Mouse (Mus musculus): ENCODE results near the gene Gm45753.
"Not testable (repeated sequence)": the region's sequence is repeated elsewhere in the genome, so short reads cannot be mapped to it uniquely, and the experiment has no call there.

Gm45753 gene

GRCm38 (mm10) chr8:45308366-45308765 lies at the start of gene Gm45753:
TSS of gene Gm45753 (minus strand) at chr8:45308466.
- no peak for DNase-seq

- no peak for DNase-seq
Measured at GRCm38 (mm10) chr8:45355809-45356208, 47.5 kb upstream of the Gm45753 start.

GRCm38 (mm10) chr8:45345031-45345430 lies 36.8 kb upstream of the Gm45753 start:
- DNase-seq: peak; percentile 71

- DNase-seq: no peak
Measured at GRCm38 (mm10) chr8:45344298-45344697, 36.0 kb upstream of the Gm45753 start.

GRCm38 (mm10) chr8:45341630-45342628 lies 33.7 kb upstream of the Gm45753 start:
- no peak for DNase-seq

GRCm38 (mm10) chr8:45333493-45333892 lies 25.2 kb upstream of the Gm45753 start:
- DNase-seq: no peak

GRCm38 (mm10) chr8:45332685-45333409 lies 24.6 kb upstream of the Gm45753 start, which contains the start of gene Cyp4v3:
TSS of gene Cyp4v3 (minus strand) at chr8:45333216.
- DNase-seq: peak; percentile 62

- no peak for DNase-seq
Measured at GRCm38 (mm10) chr8:45330856-45331255, 22.6 kb upstream of the Gm45753 start.

GRCm38 (mm10) chr8:45329206-45329980 lies 21.1 kb upstream of the Gm45753 start:
- no peak for DNase-seq

GRCm38 (mm10) chr8:45327076-45327475 lies 18.8 kb upstream of the Gm45753 start:
- DNase-seq: not testable (repeated sequence)

- no peak for DNase-seq
Measured at GRCm38 (mm10) chr8:45324151-45324550, 15.9 kb upstream of the Gm45753 start.

GRCm38 (mm10) chr8:45321365-45321764 lies 13.1 kb upstream of the Gm45753 start:
- DNase-seq: no peak

- DNase-seq: no peak
Measured at GRCm38 (mm10) chr8:45320930-45321329, 12.7 kb upstream of the Gm45753 start.

- no peak for DNase-seq
Measured at GRCm38 (mm10) chr8:45310967-45311366, 2.7 kb upstream of the Gm45753 start.

- DNase-seq: no peak
Measured at GRCm38 (mm10) chr8:45305479-45305878, 2.8 kb downstream of the Gm45753 start.

- no peak for DNase-seq
Measured at GRCm38 (mm10) chr8:45304354-45304753, 3.9 kb downstream of the Gm45753 start.

GRCm38 (mm10) chr8:45302390-45302789 lies 5.9 kb downstream of the Gm45753 start:
- no peak for DNase-seq

GRCm38 (mm10) chr8:45295276-45295675 lies 13.0 kb downstream of the Gm45753 start:
- no peak for DNase-seq

- DNase-seq: no peak
Measured at GRCm38 (mm10) chr8:45294687-45295086, 13.6 kb downstream of the Gm45753 start, which contains the start of gene Klkb1. TSS of gene Klkb1 (minus strand) at chr8:45294859.

GRCm38 (mm10) chr8:45291790-45292189 lies 16.5 kb downstream of the Gm45753 start:
- no peak for DNase-seq

- DNase-seq: peak; percentile 6
Measured at GRCm38 (mm10) chr8:45281630-45282029, 26.6 kb downstream of the Gm45753 start.

- no peak for DNase-seq
Measured at GRCm38 (mm10) chr8:45277453-45277852, 30.8 kb downstream of the Gm45753 start.

- DNase-seq: no peak
Measured at GRCm38 (mm10) chr8:45274317-45274716, 33.9 kb downstream of the Gm45753 start.
